Mouse (Mus musculus) regulatory T cell (primary cell): ENCODE measurements around the gene Junb.

Experiments
- in situ Hi-C: fragments of 300-600 bp; cut with MboI, MseI; formaldehyde crosslinking; loops from one replicate; pipeline ENCODE4 v1.15.1; 2025; ENCODE audit warnings: high pct_unique_total_duplicates

The Junb gene

DNA sequence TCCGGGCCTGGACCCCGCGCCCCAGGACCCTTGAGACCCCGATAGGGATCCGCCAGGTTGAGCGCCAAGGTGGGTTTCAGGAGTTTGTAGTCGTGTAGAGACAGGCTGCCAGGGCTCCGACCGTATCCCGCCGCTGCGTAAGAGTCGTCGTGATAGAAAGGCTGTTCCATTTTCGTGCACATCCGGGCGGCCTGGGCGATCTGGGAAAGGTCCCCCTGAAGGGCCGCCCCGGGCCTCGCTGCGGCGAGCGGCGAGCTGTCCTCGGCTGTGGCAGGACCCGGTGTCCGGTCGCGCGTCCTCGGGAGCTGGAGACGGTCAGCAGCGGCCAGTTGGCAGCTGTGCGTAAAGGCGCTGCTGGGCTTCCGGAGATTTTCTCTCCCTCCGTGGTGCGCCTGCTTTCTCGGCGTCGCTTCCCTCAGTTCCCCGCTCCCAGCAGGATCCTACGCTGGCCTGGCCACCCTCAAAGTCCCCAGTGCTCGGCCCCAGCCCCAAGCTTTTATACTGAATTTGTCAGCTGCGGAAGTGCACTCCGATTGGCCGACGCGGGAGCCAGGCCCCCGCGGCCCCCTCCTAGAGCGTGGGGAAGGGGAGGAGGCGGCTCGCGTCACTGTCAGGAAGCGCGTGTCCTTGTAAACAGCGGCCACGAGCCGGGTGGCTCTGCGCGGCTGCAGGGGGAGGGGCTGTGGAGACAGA lies at the start of gene Junb:
TSS of gene Junb (minus strand) at position 471 of the 693 bp plus-strand sequence.
- in situ Hi-C loops, result loop anchor here (5.0 kb wide), 1 partner anchor 316 kb away; the partner anchor contains the start of gene Ier2

DNA sequence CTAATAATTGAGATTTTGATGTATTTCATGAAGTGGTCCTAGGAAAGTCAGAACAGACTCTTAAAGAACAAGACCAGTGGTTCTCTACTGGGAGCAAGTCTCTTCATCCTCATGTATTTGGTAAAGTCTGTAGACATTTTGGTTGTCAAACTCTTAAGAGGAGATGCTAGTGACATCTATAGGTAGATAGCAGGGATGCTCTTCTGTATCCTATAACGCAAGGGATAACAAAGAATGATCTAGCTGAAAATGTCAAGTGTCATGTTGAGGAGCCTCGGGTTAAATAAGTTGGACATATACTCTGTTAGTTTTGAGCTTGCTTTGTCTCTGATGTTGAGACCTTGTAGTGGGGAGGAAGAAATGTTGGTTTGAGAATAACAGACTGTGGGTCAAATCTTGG lies 49.4 kb upstream of the Junb start:
- in situ Hi-C loops, result no loop called here

DNA sequence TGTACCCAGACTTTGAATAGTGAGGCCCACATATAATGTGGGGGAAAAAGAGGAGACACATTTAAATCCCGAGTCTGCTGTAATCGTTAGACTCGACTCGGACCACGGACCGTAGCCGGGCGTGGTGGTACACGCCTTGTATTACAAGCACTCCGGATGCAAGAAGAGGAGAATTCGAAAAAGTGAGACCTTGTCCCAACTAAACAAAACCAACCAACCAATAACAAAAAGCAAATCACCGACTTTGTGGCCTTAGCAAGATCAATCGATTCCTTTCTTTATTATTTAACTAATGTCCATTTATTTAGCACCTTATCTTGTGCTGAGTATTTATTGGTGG lies 49.0 kb upstream of the Junb start:
- in situ Hi-C loops, result no loop called here

DNA sequence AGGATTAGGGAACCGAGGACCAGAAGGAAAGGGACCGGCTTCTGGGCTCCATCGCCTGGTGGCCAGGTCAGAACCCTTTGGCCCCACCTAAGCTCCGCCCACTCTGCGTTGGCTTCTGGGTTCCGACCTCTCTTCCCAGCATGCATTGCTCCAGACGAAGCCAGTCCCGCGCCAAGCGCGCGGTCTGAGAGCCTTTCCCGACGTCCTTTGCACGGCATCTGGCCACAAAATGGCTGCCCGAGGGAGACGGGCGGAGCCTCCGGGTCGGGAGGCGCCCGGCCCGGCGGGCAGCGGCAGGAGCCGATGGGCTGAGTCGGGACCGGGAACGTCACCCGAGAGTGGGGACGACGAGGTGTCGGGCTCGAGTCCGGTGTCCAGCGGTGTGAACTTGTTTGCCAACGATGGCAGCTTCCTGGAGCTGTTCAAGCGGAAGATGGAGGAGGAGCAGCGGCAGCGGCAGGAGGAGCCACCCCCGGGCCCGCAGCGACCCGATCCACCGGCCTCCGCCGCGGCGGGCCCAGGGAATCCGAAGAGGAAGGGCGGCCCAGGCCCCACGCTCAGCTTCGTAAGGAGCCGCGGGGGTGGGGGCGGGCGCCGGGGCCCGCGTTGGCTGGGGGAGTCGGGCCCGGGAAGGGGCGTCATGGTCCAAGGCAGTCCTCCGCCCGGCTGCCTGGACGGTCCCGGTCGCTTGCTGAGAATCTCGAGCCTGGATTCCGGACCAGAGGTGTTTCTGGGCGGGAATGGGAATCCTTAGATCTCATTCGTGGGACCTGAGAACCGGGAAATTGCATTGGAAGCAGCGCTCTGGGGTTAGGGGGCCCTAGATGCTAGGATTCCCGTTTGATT lies 48.4 kb upstream of the Junb start, which contains the start of gene Trir:
TSS of gene Trir (plus strand) at position 154 of the 846 bp plus-strand sequence.
- in situ Hi-C loops, result no loop called here

DNA sequence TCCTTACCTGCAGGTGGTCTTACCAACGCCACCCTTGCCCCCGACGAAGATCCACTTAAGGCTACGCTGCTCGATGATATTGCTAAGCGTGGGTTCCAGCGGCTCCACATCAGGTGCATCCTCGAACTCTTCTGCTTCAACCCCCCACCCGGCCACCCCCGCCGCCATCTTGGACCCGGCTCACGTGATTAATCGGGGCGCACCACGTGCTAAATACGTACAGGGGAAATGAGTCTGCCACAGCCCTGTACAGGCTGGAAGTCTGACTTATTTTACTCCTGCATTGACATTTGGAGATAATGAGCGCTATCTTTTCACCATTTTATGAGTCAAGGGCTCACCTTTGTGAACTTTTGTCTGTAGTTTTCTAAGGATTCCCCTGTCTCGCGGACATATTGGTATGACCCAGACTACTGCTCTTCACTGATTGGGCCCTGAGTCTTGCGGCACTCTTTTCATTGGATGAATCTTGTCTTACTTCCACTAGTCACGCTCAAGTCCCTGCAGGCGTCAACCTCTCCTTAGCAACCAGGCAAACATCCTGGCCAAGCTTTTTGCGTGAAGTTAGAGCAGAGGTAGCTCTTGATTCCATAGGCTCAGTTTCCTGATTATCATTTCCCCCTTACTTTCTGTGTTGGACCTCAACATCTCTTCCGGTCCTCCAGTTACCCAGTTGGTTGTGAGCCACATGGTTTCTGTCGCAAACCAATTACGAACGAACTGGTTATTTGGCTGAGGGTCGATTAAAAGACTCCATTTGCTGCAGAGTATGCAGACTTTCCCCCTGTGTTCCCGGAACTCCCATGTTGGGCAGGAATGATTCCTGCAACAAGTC lies 46.8 kb upstream of the Junb start, which contains the start of gene Asna1:
TSS of gene Asna1 (minus strand) at position 184 of the 835 bp plus-strand sequence.
- in situ Hi-C loops, result no loop called here

DNA sequence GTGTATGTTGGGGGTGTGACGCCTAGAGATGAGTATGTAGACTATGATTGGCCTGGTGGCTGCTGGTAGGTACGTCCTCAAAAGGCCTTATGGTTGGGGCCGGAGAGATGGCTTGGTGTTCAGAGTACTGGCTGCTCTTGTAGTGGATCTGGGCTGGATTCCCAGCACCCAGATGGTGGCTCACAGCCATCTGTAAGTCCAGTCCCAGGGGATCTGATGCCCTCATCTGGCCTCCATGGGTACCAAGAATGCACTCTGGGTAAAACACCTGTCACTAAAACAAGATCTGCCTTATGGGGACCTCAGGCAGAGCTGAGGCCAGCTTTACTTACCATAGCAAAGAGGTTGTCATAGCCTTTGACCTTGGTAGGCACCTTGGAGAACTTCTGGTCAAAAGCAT lies 45.3 kb upstream of the Junb start:
- in situ Hi-C loops, result no loop called here

DNA sequence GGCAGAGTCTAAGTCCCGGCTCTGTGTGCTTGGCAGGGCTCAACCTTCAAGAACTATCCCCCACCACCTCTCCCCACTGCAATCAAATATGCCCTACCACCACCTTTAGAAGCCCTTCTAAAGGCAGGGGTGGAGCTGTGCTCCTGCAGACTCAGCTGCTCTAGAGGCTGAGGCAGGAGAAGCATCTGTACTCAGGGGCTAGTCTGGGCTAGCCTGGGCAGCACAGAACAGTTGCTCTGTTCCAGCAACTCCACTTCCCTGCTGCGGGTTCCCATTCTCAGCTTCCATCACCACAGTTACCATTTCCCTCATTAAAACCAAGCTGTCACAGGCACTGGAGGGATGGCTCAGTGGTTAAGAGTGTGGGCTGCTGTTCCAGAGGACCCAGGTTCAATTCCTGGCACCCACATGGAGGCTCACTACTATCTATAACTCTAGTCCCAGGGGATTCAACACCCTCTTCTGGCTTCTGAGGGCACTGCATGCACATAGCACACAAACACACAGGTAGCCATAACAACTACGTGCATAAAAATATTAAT lies 43.1 kb upstream of the Junb start:
- in situ Hi-C loops, result no loop called here

DNA sequence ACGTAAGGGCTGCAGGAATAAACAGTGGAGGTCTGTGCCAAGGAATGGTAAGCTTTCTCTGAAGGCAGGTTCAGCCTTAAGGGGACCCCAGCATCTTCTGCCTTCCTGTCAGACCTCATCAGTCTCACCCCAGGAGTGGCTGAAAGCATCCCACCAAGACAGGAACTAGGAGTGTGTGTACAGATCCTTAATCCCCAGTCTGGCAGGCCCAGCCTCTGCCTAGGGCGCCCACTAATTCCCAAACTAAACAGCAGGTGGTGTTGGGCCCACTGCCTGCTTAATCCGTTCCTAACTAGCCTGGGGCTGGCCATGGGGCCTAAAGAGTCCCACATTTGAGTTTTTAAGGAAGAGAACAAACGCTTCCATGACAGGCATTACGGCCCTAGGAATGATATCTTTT lies 38.7 kb upstream of the Junb start:
- in situ Hi-C loops, result no loop called here

DNA sequence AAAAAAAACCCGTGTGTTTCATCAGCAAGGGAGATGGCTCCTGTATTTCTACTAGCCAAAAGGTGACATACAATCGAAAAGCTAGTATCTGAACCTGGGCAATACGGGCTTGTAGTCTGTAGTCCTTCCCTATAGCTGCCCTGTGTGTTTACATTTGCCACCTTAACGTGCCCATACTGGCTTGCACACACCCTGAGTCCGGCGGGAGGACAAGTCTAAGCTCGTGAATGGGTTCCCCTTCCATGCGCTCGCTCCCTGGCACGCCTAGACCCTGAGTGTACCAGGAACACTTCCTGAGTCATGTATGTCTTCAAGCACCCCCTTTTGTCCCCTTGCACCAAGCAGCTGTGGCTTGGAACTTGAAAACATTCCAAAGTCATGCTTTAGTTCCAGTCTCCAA lies 38.2 kb upstream of the Junb start:
- in situ Hi-C loops, result no loop called here

DNA sequence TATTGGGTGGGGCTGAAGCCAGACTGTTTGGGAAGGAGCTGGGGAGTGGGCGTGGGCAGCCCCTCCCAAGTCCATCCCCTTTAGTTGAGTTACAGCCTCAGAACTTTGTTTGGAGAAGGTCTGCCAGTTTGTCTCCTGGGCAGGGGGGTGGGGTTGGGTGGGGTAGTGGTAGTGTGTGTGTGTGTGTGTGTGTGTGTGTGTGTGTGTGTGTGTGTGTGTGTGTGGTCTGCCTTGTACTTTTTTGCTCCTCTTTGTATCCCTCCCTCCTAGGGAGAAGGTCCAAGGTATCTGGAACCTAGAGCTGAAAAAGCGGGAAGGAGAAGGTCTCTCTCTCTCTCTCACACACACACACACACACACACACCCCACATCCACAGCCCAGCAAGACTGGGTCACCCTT lies 35.9 kb upstream of the Junb start, which contains the start of gene Best2:
TSS of gene Best2 (minus strand) at position 101 of the 400 bp plus-strand sequence.
- in situ Hi-C loops, result no loop called here

DNA sequence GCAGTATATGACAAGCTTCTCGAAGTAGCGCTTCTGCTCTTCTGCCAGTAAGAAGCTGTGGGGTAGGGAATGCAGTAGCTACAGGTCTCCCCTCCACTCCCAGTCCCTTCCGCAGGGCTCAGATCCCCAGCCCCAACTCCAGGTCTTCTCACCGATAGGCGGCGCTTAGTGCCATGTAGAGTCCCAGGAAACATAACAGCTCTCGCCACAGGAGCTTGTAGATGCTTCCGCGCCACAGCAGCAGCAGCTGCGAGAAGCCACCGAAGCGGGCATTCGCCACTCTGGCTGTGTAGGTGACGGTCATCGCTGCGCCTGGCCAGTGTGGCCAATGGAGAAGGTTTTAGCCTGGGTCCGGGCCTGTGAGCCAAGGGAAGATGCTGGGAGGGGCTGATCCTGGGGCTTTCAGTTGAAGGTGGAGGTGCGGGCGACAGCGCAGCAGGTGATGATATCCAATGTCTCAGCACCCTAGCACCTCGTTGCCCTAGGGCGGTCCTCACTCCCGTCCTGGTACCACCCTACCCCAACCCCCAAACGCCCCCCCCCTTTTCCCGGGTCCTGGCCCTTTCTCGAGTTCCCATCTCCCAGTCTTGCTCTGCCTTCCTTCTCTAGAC lies 34.8 kb upstream of the Junb start:
- in situ Hi-C loops, result no loop called here

DNA sequence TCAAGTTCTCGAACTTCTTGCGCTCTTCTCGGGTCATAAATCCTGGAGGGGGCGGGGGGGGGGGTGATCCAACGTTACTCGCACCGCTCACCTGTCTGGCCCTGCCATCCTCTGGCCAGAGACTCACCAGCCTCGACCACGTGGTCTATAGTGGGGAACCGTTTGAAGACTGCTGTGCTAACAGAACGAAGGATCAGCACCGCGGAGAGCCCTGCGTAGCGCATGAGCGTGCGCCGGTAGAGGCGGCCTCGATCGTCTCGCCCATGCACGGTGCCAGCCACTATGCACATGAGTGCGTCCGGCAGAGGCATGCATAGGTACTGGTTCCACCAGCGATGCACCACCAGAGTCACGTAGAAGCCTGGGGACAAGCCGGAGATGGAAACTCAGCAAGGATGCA lies 32.7 kb upstream of the Junb start:
- in situ Hi-C loops, result no loop called here

DNA sequence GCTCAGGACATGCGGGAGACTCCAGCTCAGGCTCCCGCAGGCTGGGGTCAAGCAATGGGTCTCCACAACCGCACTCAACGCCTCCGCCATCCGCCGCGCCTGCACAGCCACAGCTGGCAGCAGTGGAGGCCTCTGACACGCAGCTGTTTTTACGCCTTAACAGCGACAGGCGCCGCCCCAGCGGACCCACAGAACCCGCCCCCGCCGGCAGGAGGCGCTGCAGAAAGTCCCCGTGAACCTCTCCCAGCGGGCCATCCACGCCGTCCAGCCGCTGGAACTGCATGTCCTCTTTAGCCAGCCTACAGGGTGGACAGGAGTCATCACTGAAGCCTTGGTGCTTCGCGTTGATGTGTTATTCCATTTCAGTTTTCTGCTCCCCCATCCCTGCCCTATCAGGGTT lies 29.2 kb upstream of the Junb start:
- in situ Hi-C loops, result no loop called here

DNA sequence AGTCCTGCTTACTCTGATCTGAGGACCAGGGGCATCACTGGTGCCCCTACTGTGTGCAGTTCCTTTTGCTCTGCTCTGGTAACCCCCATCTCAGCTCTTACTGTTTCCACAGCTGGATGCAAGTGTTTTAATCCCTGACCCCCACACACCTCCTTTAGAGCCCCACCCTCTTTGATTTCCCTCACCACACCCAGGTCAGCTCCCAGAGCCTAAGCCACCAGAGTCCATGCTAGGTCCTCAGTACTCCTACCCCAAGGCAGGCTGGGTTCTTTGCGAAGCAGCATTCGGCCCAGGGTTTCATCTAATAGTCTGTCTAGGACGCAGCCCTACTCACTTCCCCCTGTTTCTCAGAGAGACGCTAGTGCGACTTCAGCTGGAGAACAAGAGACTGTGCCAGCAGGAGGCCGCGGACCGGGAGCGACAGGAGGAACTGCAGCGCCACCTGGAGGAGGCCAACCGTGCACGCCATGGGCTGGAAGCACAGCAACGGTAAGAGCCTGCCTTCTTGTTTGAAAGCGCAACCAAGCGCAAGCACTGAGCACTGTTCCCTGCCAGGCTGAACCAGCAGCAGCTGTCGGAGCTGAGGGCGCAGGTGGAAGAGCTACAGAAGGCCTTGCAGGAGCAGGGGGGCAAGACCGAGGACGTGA lies 19.3 kb upstream of the Junb start:
- in situ Hi-C loops, result no loop called here

DNA sequence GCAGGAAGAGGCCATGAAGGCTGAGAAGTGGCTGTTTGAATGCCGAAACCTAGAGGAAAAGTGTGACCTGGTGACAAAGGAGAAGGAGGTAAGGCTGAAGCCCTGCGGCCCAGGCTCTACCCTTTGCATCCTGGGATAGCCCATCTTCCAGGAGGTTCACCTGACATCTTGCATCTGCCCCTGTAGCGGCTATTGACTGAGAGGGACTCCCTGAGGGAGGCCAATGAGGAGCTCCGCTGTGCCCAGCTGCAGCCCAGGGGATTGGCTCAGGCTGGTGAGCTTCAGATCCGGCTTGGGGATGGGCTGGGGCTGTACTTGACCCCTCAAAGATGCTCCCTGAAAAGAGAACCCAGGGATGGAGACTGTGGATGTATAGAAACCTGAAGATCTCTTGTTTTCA lies 18.5 kb upstream of the Junb start:
- in situ Hi-C loops, result no loop called here

DNA sequence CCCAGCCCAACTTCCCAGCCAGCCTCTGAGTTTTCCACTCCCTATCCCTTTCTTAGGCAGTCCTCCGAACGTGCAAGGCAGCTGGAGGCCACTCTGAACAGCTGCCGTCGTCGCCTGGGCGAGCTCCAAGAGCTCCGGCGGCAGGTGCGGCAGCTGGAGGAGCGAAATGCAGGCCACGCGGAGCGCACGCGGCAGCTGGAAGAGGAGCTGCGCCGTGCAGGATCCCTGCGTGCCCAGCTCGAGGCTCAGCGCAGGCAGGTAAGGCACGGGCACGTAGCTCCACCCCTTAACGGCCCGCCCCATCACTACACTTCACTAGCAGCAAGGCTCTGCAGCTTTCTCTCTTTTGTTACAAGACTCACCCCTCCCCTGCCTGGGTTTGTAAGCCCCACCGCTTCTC lies 17.2 kb upstream of the Junb start:
- in situ Hi-C loops, result no loop called here

DNA sequence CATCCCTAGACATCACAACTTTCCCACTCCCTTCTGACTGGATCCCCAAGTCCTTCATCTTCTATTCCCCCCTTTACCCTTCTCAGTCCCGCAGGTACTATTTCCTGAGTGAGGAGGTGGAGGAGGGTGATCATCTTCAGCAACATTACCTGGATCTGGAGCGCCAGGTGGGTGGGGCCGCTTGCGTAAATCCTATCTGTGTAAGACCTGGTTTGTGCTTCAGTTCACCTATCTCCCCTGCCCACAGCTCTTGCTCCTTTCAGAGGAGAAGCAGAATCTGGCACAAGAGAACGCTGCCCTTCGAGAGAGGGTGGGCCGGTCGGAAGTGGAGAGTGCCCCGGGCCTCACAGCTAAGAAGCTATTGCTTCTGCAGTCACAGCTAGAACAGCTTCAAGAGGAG lies 15.9 kb upstream of the Junb start:
- in situ Hi-C loops, result no loop called here

DNA sequence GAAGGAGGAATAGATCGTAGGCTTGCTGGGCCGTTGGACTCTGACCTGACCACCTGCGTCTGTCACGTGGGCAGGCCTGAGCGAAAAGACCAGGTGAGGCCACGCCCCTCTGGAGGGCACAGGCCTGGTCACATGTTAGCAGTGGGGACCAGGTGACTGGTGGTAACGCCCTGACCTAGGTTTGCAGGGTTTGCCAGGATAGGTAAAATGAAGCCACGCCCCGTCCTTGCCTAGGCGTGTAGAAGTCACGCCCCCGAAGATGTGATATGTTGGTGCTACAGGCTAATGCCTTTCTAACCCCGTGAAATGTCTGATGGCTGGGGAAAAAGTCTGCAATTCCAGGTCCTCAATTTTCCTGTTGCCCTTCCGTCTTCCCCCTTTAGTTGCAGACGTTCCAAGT lies 12.3 kb upstream of the Junb start:
- in situ Hi-C loops, result no loop called here

DNA sequence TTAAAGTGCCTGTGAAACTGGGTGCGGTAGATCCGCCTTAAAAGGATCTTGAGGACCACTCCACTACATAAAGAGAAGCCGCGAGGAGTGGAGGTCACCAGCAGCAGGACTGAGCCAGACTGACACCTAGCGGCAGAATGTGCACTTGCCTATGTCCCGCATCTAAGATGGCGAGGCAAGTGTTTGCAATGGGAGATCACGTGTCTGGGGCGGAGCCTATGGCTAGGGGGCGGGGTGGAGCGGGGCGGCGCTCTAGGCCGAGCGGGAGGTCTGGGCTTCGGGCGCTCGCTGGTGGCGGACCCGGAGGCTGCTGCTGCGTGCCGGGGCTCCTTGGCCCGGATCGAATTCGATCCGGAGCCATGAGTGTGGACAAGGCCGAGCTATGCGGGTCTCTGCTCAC lies 11.8 kb upstream of the Junb start, which contains the start of gene Hook2:
TSS of gene Hook2 (plus strand) at position 255 of the 400 bp plus-strand sequence.
- in situ Hi-C loops, result no loop called here

DNA sequence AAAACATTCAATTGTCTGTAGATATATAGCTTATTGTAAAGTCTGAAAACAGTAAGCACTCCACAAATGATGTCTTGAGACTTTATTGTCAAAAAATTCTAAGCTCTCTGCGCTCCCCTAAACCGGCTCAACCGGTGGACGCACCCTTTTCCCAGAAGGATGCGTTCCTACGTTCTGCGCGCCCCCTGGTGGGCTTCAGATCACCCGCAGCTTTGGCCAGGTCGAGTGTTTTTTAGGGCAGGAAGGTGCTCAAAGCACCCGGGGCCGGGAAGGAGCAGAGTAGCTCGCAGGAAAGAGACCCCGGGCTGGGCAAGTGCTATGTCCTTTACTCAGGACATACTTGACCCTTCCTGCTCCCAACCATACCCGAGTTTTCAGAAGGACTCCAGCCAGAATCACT lies 11.3 kb upstream of the Junb start:
- in situ Hi-C loops, result loop anchor here (10.0 kb wide), 1 partner anchor 1245 kb away; the partner anchor contains the start of gene Adgre5

DNA sequence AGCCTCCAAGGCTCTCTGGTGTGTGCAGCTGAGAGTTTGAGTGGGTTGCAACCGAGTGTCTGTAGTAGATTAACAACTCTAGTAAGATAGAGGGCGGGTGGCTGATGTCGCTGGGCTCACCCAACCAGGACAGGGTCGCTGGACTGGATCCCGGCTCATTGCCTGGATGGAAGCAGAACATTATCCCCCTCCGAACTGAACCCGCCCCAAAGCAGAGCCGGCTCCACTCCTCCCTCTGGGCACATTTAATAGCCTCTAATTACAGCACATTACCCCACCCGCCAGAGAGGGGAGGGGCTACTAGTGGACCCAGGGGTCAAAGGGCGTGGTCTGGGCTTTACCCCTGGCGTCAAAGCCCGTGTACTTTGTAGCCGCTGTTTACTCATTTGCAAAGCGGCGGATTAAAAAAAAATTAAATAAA lies 10.8 kb upstream of the Junb start:
- in situ Hi-C loops, result loop anchor here (10.0 kb wide), 1 partner anchor 1245 kb away; the partner anchor contains the start of gene Adgre5
